Mouse (Mus musculus): ENCODE measurements around the gene Piwil4.

- TF ChIP-seq ZNF384 (IDR thresholded peaks at IDR 0.05; ENCODE audit: low read depth, low read length): no peak
- TF ChIP-seq POLR2A (IDR thresholded peaks at IDR 0.05; ENCODE audit: low read depth, low read length): no peak
- TF ChIP-seq CTCF (conservative IDR thresholded peaks at IDR 0.05 in 1 of 2, IDR thresholded peaks at IDR 0.05 in 1 of 2; ENCODE audit: low read depth in 2 of 2, low read length in 2 of 2): no peak
- TF ChIP-seq UBTF (IDR thresholded peaks at IDR 0.05; ENCODE audit: low read depth, low read length): no peak
- no peak for TF ChIP-seq RCOR1 (conservative IDR thresholded peaks at IDR 0.05; ENCODE audit: low read depth, low read length)
- no peak for TF ChIP-seq POLR2AphosphoS2 (IDR thresholded peaks at IDR 0.05; ENCODE audit: low read depth, low read length)
- no peak for TF ChIP-seq USF2 (conservative IDR thresholded peaks at IDR 0.05; ENCODE audit: low read depth, low read length)
- TF ChIP-seq EP300 (IDR thresholded peaks at IDR 0.05; ENCODE audit: low read length): no peak
- TF ChIP-seq TBP (conservative IDR thresholded peaks at IDR 0.05; ENCODE audit: low read depth, low read length): no peak
- TF ChIP-seq SIN3A (IDR thresholded peaks at IDR 0.05; ENCODE audit: low read length): no peak
These were observed 10.5 kb upstream of the Piwil4 start for GRCm38 (mm10) chr9:14750901-14751502.
